Mouse (Mus musculus) forebrain, embryonic 15.5 days (tissue): ENCODE data around the gene Pparg. TPM values are rescaled to one million over a fixed set of nuclear protein-coding genes. Genes with fewer than 3 reads are reported as not detected.

Source experiments
- ATAC-seq: fragments of 200-750 bp; cut with Nextera tagmentation; replicated peaks from 2 replicates; pipeline ENCODE4 v1.8.0; 2017; ENCODE audit warnings: mild to moderate bottlenecking, moderate TSS enrichment, moderate library complexity
- H3K27ac ChIP-seq: fragments of 300-500 bp; sonication (generic); replicated peaks from 2 replicates; pipeline ENCODE4 v1.5.1; 2015; ENCODE audit warnings: mild to moderate bottlenecking, inconsistent platforms
- H3K27me3 ChIP-seq: fragments of 300-500 bp; sonication (generic); 2 replicates; pipeline ENCODE4 v1.6.1; 2015; ENCODE audit warnings: inconsistent platforms
- H3K36me3 ChIP-seq: fragments of 300-500 bp; sonication (generic); 2 replicates; pipeline ENCODE4 v1.6.1; 2015; ENCODE audit warnings: mild to moderate bottlenecking, inconsistent platforms
- H3K4me1 ChIP-seq: fragments of 300-500 bp; sonication (generic); 2 replicates; pipeline ENCODE4 v1.6.1; 2015; ENCODE audit warnings: inconsistent platforms
- H3K4me2 ChIP-seq: fragments of 300-500 bp; sonication (generic); replicated peaks from 2 replicates; pipeline ENCODE4 v1.6.1; 2015; ENCODE audit warnings: mild to moderate bottlenecking, inconsistent platforms
- H3K4me3 ChIP-seq: fragments of 300-500 bp; sonication (generic); 2 replicates; pipeline ENCODE4 v1.5.1; 2015; ENCODE audit warnings: mild to moderate bottlenecking, inconsistent platforms
- H3K9ac ChIP-seq: fragments of 300-500 bp; sonication (generic); replicated peaks from 2 replicates; pipeline ENCODE4 v1.6.1; 2015; ENCODE audit warnings: mild to moderate bottlenecking, inconsistent platforms
- H3K9me3 ChIP-seq: fragments of 300-500 bp; sonication (generic); 2 replicates; pipeline ENCODE4 v1.6.1; 2016; ENCODE audit warnings: inconsistent platforms
- WGBS: fragments of 180-500 bp; shearing (Covaris S2); methylation state at CpG from one replicate; pipeline ENCODE4 v1.1.7; 2015; ENCODE audit warnings: mixed read lengths; 5-methylcytosine and 5-hydroxymethylcytosine counted together
- polyA plus RNA-seq: library from polyadenylated mRNA; unstranded; fragments of >200 nt; fragmentation: Nextera tagmentation; extraction: Ambion mirVana; gene quantifications from 2 replicates; pipeline ENCODE4 v1.2.1, GENCODE M21; 2015

The Pparg gene
- polyA plus RNA-seq, 1 experiment from 2014 or later, result not detected

DNA sequence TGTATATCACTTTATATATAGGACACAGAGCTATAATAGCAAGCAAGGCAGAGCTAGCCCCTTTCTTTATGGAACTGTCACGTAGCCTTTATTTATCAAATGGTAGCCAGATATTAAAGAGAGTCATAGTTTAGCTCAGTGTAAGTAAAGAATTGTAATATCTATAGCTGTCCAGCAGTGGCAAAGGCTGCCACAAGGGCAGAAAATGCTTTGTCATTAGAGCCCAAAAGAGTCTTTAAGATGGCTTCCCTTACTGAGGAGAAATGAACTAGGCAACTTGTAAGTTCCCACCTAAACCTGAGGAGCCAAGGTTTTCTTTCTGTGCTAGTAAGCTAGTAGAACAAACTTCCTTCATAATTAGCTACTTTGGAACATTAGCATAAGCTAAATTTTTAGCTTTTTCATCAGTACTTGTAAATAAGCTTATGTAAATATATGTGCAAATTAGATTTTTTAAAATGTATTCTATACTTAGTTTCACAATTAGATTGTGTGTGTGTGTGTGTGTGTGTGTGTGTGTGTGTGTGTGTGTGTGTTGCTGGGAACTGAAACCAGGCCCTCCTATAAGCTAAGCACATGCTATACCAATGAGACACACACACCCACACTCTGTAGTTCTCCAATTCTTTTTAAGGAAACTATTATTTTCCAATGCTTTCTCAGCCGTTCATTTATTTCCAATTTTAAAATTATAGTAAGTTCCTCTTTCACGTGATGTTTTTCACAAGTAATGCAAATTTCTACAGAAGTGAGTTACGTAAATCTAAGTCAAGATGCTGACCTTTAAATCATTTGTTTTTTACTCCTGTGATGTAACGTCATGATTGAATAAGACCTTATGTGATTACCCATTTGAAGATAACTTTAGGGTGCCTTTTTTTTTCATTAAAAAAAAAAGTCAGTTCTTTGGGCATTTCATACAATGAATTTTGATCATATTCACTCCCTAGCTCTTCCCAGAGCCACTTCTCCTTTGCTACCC is 14.4 kb downstream of the Pparg start:
- 91% methylated on average over 5 of the region's 5 CpGs for WGBS
- no peak for ATAC-seq

DNA sequence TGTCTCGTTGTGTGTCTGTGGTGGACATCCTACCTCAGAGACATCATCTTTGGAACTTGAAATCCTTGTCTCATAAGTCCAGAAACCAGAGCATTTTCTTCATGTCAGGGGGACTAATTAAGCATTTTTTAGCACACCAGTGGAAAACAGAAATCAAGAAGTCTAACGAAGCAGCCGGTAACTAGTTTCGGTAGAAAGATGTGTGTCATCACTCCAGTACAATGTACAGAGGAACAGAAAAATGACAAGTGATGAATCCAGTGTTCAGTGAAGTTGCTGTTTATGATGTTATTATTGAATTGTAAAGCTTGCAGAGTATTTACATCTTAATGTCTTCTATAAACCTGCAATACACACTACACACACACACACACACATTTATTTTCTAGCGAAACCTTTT is 19.8 kb downstream of the Pparg start:
- H3K4me1 ChIP-seq, result no peaks in the 10 kb centered on the region
- no peak overlapping the region for H3K27ac ChIP-seq
- 90% methylated on average over 5 of the region's 5 CpGs for WGBS
- no peaks in the 10 kb centered on the region for H3K9me3 ChIP-seq
- no peak overlapping the region for H3K9ac ChIP-seq
- no peaks in the 10 kb centered on the region for H3K36me3 ChIP-seq
- no peaks in the 10 kb centered on the region for H3K27me3 ChIP-seq
- no peak overlapping the region for H3K4me2 ChIP-seq
- ATAC-seq, result no peak
- H3K4me3 ChIP-seq, result no peak overlapping the region

More for the DNA sequence above, 14.4 kb downstream of the Pparg start:
- no peak overlapping the region for H3K27ac ChIP-seq
- no peak overlapping the region for H3K4me3 ChIP-seq
- no peak overlapping the region for H3K4me2 ChIP-seq
- no peaks in the 10 kb centered on the region for H3K9me3 ChIP-seq
- H3K36me3 ChIP-seq, result no peaks in the 10 kb centered on the region
- no peaks in the 10 kb centered on the region for H3K27me3 ChIP-seq
- no peaks in the 10 kb centered on the region for H3K4me1 ChIP-seq
- no peak overlapping the region for H3K9ac ChIP-seq

DNA sequence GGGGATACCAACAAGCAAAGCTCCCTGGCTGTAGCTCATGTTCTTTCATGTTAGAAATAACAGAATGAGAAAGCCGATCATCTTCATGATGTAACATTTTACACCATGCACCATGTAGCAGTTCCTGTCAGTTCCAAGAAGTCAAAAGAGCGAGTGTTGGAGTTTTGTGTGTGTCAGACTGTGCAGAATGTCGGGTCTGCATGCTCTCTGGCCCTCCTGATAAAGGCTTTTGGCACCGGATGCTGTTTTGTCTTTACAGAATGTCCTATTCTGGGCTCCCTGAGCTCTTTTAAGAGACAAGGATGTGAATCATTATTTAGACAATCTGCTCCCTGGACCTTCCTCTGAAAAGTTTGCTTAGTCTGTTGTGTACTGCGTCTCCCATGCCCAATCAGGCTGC is 22.0 kb downstream of the Pparg start:
- Histone ChIP-seq H3K4me2 (no peak overlapping the region), H3K27me3 (no peaks in the 10 kb centered on the region), H3K27ac (no peak overlapping the region), H3K4me3 (no peak overlapping the region), H3K9ac (no peak overlapping the region), H3K36me3 (no peaks in the 10 kb centered on the region), H3K4me1 (no peaks in the 10 kb centered on the region), H3K9me3 (no peaks in the 10 kb centered on the region)
- 80% methylated on average over 5 of the region's 5 CpGs for WGBS
- no peak for ATAC-seq

DNA sequence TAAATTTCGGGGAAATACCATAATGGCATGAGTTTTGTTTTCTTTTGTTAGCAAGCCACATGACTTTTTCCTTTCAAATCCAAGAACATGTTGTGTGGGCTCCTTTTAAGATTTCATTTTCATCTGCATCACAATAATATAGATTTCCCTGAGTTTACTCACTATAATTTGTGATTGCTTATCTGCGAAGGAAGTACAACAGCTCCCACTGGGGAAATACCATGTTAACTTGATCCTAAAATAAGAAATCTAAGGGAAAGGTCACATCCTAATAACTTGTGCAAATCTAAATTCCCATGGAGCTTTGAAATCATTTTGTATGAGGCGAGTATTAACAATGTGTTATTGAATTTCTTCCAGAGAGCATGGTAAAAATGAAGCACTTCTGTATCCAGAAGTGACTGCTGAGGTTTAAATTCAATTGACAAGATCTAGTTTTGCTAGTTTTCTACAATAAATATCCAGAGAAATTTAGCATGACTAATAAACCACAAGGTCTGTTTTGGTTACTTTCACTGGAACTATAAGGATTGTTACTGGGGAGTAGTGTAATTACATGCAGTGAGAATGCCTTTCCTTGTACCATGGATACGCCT is 29.3 kb downstream of the Pparg start:
- Histone ChIP-seq H3K36me3 (no peaks in the 10 kb centered on the region), H3K9me3 (no peaks in the 10 kb centered on the region), H3K27me3 (no peaks in the 10 kb centered on the region), H3K9ac (no peak overlapping the region), H3K4me2 (no peak overlapping the region), H3K4me1 (no peaks in the 10 kb centered on the region), H3K27ac (no peak overlapping the region), H3K4me3 (no peak overlapping the region)
- 79% methylated on average over 4 of the region's 4 CpGs for WGBS
- no peak for ATAC-seq

DNA sequence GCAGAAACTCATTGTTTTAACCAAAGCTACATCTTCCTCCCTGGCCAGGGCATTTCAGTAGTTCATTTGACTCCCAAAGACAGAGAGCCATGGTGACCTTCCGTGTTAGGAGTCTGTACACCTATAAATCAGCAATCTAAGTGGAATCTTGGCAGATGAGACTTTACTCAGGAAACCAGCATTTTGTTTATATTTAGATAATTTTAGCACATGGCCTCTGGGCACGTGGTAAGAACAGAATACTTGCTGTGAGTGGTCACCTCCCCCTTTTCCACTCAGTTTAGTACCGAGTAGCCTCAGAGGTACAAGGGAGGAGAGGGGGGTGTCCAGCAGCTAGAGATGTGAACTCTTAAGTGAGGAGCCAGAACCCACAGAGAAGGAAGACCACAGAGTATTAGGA is 36.2 kb downstream of the Pparg start:
- H3K4me3 ChIP-seq, result no peak overlapping the region
- no peaks in the 10 kb centered on the region for H3K4me1 ChIP-seq
- no peaks in the 10 kb centered on the region for H3K27me3 ChIP-seq
- ATAC-seq, result no peak
- no peak overlapping the region for H3K27ac ChIP-seq
- H3K36me3 ChIP-seq, result no peaks in the 10 kb centered on the region
- no peaks in the 10 kb centered on the region for H3K9me3 ChIP-seq
- H3K4me2 ChIP-seq, result no peak overlapping the region
- 71% methylated on average over 3 of the region's 3 CpGs for WGBS
- no peak overlapping the region for H3K9ac ChIP-seq

DNA sequence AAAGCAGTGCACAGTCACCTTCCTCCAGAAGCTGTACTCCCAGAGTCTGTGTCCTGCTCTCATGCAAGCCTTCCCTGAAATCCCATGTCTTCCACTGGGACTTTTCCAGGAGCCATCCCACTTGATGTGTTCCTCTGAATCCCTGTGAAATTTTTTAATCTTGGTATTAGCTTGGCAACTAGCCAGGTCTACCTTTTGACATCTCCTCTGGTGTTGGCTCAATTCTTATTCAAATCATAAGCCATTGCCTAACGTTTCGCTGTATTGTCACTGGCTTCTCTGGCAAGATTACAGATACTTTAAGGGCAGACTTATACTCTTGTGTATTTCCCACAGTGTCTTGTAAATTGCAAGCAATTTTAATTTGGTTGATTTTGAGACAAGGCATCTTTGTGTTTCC is 43.6 kb downstream of the Pparg start:
- 47% methylated on average over 2 of the region's 2 CpGs for WGBS
- no peaks in the 10 kb centered on the region for H3K9me3 ChIP-seq
- H3K9ac ChIP-seq, result no peak overlapping the region
- no peaks in the 10 kb centered on the region for H3K4me1 ChIP-seq
- H3K27ac ChIP-seq, result no peak overlapping the region
- ATAC-seq, result no peak
- no peaks in the 10 kb centered on the region for H3K36me3 ChIP-seq
- no peak overlapping the region for H3K4me2 ChIP-seq
- no peaks in the 10 kb centered on the region for H3K27me3 ChIP-seq
- no peak overlapping the region for H3K4me3 ChIP-seq

DNA sequence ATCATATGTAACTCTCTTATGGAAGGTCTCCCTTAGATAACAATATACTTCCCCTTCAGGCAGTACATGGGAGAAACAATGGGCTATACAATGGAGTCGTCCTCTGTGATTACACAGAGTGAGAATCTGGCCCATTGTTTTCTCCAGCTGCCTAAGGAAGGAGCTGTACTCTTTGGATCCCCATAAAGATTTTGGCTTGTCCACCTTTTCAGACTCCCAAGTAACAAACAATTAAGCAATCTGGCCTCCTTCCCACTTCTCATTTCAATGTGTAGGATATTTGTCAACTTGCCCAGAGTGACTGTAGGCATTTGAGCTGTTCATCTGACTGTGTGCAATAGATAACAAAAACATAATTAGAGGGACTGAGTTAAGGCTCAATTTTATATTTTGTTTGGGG is 50.7 kb downstream of the Pparg start:
- Histone ChIP-seq H3K36me3 (no peaks in the 10 kb centered on the region), H3K9me3 (no peaks in the 10 kb centered on the region), H3K27me3 (no peaks in the 10 kb centered on the region), H3K4me2 (no peak overlapping the region), H3K4me3 (no peak overlapping the region), H3K9ac (no peak overlapping the region), H3K27ac (no peak overlapping the region), H3K4me1 (0 out of 2 replicates have a peak, but pooled peaks cover 6% of the 10 kb centered on the region)
- no peak for ATAC-seq
- WGBS, result 16% methylated on average over 1 of the region's 1 CpGs

DNA sequence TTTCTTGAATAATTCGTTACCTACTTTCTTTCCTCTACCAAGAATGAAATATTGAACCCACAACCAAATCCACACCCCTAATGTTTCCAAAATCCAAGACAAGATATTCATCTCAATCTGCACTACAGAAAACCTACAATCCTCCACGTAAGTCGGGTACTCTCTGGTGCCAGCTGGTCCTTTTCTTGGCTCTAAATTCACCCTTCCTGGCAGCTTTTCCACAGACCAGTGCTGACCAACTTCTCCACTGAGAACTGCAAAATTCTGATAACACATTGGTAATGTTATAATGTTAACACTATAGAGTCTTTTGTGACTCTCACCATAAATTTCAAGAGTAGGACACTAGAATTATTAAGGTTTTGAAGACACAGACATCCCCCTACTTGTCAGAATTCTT is 57.4 kb downstream of the Pparg start:
- no peak for ATAC-seq
- Histone ChIP-seq H3K4me3 (no peak overlapping the region), H3K9ac (no peak overlapping the region), H3K4me1 (no peaks in the 10 kb centered on the region), H3K4me2 (no peak overlapping the region), H3K27ac (no peak overlapping the region), H3K36me3 (no peaks in the 10 kb centered on the region), H3K9me3 (no peaks in the 10 kb centered on the region), H3K27me3 (no peaks in the 10 kb centered on the region)
- WGBS, result 82% methylated on average over 3 of the region's 3 CpGs

DNA sequence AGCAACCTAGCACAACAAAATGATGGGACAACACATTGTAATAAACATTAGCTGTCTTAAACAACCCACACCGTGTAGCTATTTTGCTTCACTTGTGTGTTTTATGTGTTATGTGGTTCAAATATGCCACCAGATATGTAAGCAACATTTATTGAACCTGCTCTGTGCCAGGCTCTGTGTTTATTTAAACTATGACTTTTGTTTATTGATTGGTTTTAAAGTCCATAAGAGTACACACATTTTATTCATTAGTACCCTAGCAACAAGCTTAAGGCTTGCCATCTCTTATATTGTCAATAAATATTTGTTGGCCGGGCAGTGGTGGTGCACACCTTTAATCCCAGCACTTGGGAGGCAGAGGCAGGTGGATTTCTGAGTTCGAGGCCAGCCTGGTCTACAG is 58.2 kb downstream of the Pparg start:
- H3K4me3 ChIP-seq, result no peak overlapping the region
- no peaks in the 10 kb centered on the region for H3K4me1 ChIP-seq
- no peak for ATAC-seq
- no peak overlapping the region for H3K27ac ChIP-seq
- no peaks in the 10 kb centered on the region for H3K9me3 ChIP-seq
- no peaks in the 10 kb centered on the region for H3K27me3 ChIP-seq
- no peak overlapping the region for H3K9ac ChIP-seq
- H3K4me2 ChIP-seq, result no peak overlapping the region
- H3K36me3 ChIP-seq, result no peaks in the 10 kb centered on the region
- 85% methylated on average over 3 of the region's 3 CpGs for WGBS

DNA sequence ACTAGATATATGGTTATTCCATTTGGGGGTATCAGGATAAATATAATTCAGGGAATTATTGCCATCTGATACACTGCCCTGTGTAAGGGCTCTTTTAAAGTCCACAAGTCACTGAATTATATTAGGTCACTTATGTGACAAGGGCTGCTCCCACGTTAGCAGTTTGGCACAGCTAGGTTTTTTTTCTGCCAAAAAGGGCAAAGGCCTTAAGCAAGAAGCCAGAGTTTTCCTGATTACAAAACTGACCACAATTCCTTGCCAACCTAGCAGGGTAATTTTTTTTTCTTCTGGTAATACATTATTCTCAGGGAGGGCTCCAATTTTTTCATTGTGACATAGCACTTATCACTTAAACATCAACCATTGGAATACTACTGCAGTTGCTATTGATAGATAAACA is 60.2 kb downstream of the Pparg start:
- ATAC-seq, result no peak
- H3K27ac ChIP-seq, result no peak overlapping the region
- H3K9me3 ChIP-seq, result no peaks in the 10 kb centered on the region
- H3K27me3 ChIP-seq, result no peaks in the 10 kb centered on the region
- WGBS, result 60% methylated on average over 1 of the region's 1 CpGs
- no peaks in the 10 kb centered on the region for H3K36me3 ChIP-seq
- H3K9ac ChIP-seq, result no peak overlapping the region
- no peak overlapping the region for H3K4me2 ChIP-seq
- no peak overlapping the region for H3K4me3 ChIP-seq
- H3K4me1 ChIP-seq, result no peaks in the 10 kb centered on the region

DNA sequence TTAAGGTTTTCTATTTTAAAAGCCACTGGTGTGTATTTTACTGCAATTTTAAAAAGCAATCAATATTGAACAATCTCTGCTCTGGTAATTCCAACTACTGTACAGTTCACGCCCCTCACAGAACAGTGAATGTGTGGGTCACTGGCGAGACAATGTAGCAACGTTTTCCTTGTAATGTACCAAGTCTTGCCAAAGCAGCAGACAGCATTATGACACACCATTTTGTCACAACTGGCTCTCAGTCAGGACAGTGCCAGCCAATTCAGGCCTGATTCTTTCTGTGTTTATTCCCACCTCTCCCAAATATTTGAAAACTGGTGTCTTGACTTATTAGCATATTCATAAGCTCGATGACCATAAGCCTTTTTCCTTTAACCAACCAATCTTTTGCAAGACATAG is 60.9 kb downstream of the Pparg start:
- Histone ChIP-seq H3K36me3 (no peaks in the 10 kb centered on the region), H3K27ac (no peak overlapping the region), H3K4me3 (no peak overlapping the region), H3K4me1 (no peaks in the 10 kb centered on the region), H3K9ac (no peak overlapping the region), H3K4me2 (no peak overlapping the region), H3K27me3 (no peaks in the 10 kb centered on the region), H3K9me3 (no peaks in the 10 kb centered on the region)
- ATAC-seq, result no peak
- 76% methylated on average over 4 of the region's 4 CpGs for WGBS

DNA sequence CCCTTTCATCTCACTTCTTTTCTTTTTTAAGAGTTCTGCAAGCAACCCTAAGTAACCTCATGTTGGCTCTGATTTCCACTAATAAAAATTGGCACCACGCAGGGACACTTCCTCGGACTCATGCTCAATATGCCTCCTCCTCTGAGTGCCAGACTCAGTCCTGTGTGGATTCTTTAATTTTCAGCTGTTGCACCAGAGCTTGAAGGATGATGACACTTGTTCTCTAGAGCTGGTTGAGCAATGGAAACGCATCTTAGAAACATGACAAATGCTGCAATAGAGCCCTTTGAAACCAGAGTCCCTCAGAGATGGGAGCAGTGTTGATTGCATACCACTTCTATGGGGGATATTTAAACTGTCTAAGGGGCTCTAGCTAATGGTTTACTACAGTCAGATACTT is 63.7 kb downstream of the Pparg start:
- no peak overlapping the region for H3K4me3 ChIP-seq
- ATAC-seq, result no peak
- H3K4me1 ChIP-seq, result no peaks in the 10 kb centered on the region
- no peaks in the 10 kb centered on the region for H3K9me3 ChIP-seq
- H3K27ac ChIP-seq, result no peak overlapping the region
- no peak overlapping the region for H3K4me2 ChIP-seq
- no peak overlapping the region for H3K9ac ChIP-seq
- H3K36me3 ChIP-seq, result no peaks in the 10 kb centered on the region
- H3K27me3 ChIP-seq, result no peaks in the 10 kb centered on the region
- WGBS, result 83% methylated on average over 3 of the region's 3 CpGs
